Mouse (Mus musculus): ENCODE results near the gene Psmc3ip.
A peak's percentile ranks its signal among the peaks of the same experiment; 100 is the strongest.

Gene Psmc3ip

GRCm38 (mm10) chr11:101118105-101118504 lies 22.9 kb upstream of the Psmc3ip start:
- DNase-seq: no peak

- DNase-seq: no peak
Measured at GRCm38 (mm10) chr11:101115564-101115963, 20.3 kb upstream of the Psmc3ip start.

GRCm38 (mm10) chr11:101112186-101112585 lies 16.9 kb upstream of the Psmc3ip start:
- no peak for DNase-seq

GRCm38 (mm10) chr11:101111178-101111577 lies 15.9 kb upstream of the Psmc3ip start:
- no peak for DNase-seq

- DNase-seq: no peak
Measured at GRCm38 (mm10) chr11:101110708-101111107, 15.5 kb upstream of the Psmc3ip start.

GRCm38 (mm10) chr11:101109351-101109750 lies 14.1 kb upstream of the Psmc3ip start:
- no peak for DNase-seq

GRCm38 (mm10) chr11:101103011-101103410 lies 7.8 kb upstream of the Psmc3ip start:
- no peak for DNase-seq

GRCm38 (mm10) chr11:101098231-101098630 lies 3.0 kb upstream of the Psmc3ip start:
- DNase-seq: no peak

GRCm38 (mm10) chr11:101094930-101095313 lies 314 bp downstream of the Psmc3ip start:
- DNase-seq: no peak

- DNase-seq: no peak
Measured at GRCm38 (mm10) chr11:101089931-101090330, 5.3 kb downstream of the Psmc3ip start.

- no peak for DNase-seq
Measured at GRCm38 (mm10) chr11:101087682-101088055, 7.6 kb downstream of the Psmc3ip start.

- DNase-seq: peak; percentile 87
Measured at GRCm38 (mm10) chr11:101086756-101087681, 8.2 kb downstream of the Psmc3ip start, which contains the start of gene Mlx. Mlx (plus strand) TSS chr11:101087277.

GRCm38 (mm10) chr11:101086323-101086674 lies 8.9 kb downstream of the Psmc3ip start:
- no peak for DNase-seq

GRCm38 (mm10) chr11:101085617-101086322 lies 9.5 kb downstream of the Psmc3ip start:
- no peak for DNase-seq

- DNase-seq: no peak
Measured at GRCm38 (mm10) chr11:101084811-101085210, 10.4 kb downstream of the Psmc3ip start.

GRCm38 (mm10) chr11:101084246-101084645 lies 11.0 kb downstream of the Psmc3ip start:
- no peak for DNase-seq

- no peak for DNase-seq
Measured at GRCm38 (mm10) chr11:101083083-101083697, 12.0 kb downstream of the Psmc3ip start.

- peak; percentile 81 for DNase-seq
Measured at GRCm38 (mm10) chr11:101082208-101083082, 12.8 kb downstream of the Psmc3ip start, which contains the start of gene Coasy. Coasy (plus strand) TSS chr11:101082565.

- DNase-seq: no peak
Measured at GRCm38 (mm10) chr11:101081659-101082058, 13.6 kb downstream of the Psmc3ip start.

GRCm38 (mm10) chr11:101080421-101080820 lies 14.8 kb downstream of the Psmc3ip start:
- DNase-seq: no peak

GRCm38 (mm10) chr11:101079746-101080145 lies 15.5 kb downstream of the Psmc3ip start:
- DNase-seq: no peak

GRCm38 (mm10) chr11:101078121-101078520 lies 17.1 kb downstream of the Psmc3ip start, which contains the start of gene Hsd17b1:
Hsd17b1 (plus strand) TSS chr11:101078411.
- no peak for DNase-seq
